Mouse (Mus musculus): ENCODE data around the gene Tmtc1. TPM values are rescaled to one million over a fixed set of nuclear protein-coding genes. Genes with fewer than 3 reads are reported as not detected.

Tmtc1 gene
- polyA plus RNA-seq, 1 experiment from 2014 or later: 0.98 TPM

DNA sequence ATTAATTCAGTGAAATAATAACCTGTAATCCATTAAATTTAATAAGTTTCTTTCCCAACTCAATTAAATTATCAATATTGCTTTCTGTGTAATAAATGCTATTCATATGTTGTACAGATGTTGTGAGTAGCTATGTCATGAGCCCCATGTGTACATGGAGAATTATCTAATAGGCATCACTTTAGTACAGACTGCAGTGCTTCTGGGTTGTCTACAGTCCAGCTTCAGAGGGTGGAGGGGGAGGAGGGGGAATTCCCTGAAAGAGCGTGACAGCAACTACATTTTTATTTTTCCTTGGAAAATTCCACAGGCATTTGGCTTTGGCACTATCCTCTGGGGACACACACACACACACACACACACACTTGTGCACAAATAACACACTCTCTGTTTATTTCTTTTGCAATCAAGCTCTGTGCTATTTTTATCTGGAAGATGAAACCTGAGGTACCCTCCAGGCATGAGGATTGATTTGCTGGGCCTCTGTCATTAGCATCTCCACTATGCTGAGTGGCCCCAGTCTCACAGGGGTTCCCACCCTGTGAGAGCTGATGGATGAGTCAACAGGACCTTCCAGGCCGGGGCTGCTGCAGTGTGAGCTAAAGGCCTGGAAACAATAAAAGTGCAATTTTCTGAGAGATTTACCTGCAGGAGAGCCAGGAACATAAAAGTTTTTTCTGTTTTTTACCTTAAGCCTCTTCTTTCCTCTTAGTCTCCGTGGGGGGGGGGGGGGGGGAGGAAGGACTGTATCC lies 23.2 kb upstream of the Tmtc1 start:
- DNase-seq (ENCODE audit: low spot score, missing footprints) (no peak), ATAC-seq (ENCODE audit: low FRiP score) (0 out of 2 replicates have a peak, but pooled peaks have one; percentile 38)
- no peak overlapping the region for H3K4me3 ChIP-seq (ENCODE audit: low read depth, low read length)
- H3K9ac ChIP-seq (ENCODE audit: low read length): no peak overlapping the region
- no peaks in the 10 kb centered on the region for H3K9me3 ChIP-seq (ENCODE audit: control insufficient read depth, low read length)
- H3K27ac ChIP-seq (ENCODE audit: low read depth, low read length): no peak overlapping the region
- WGBS: 44% methylated on average over 3 of the region's 3 CpGs
- H3K27me3 ChIP-seq (ENCODE audit: control insufficient read depth, insufficient read depth, low read length): no peaks in the 10 kb centered on the region
- no peak overlapping the region for H3K4me2 ChIP-seq
- H3K36me3 ChIP-seq (ENCODE audit: control insufficient read depth, insufficient read depth, low read length): no peaks in the 10 kb centered on the region
- H3K4me1 ChIP-seq (ENCODE audit: control insufficient read depth, insufficient read depth, low read length): no peaks in the 10 kb centered on the region

DNA sequence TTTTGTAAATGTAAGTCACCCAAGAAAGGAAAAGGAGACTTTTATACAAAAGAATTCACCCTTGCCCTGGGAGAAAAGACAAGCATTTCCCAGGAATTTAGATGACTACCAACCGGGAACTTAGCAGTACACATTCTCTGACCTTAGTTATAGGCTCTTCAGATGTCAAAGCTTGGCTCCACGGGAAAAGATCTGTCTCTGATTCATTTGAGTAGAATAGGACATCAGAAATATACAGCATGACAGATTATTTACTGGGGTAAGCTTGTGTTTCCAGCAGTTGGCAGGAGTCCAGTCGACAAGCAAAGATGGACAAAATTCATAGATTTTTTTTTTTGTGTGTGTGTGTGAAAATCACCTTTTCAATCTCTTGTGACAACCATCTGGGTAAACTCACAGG lies 15.4 kb upstream of the Tmtc1 start:
- Histone ChIP-seq H3K27me3 (ENCODE audit: control insufficient read depth, insufficient read depth, low read length) (no peaks in the 10 kb centered on the region), H3K4me3 (ENCODE audit: low read depth, low read length) (no peak overlapping the region), H3K4me1 (ENCODE audit: control insufficient read depth, insufficient read depth, low read length) (no peaks in the 10 kb centered on the region), H3K9me3 (ENCODE audit: control insufficient read depth, low read length) (peaks cover 6% of the 10 kb centered on the region; the same call in 1 of the 2 replicates), H3K27ac (ENCODE audit: low read depth, low read length) (no peak overlapping the region), H3K9ac (ENCODE audit: low read length) (no peak overlapping the region), H3K4me2 (no peak overlapping the region), H3K36me3 (ENCODE audit: control insufficient read depth, insufficient read depth, low read length) (no peaks in the 10 kb centered on the region)
- ATAC-seq (ENCODE audit: low FRiP score): no peak
- WGBS: 76% methylated on average over 3 of the region's 3 CpGs
- no peak for DNase-seq (ENCODE audit: low spot score, missing footprints)

DNA sequence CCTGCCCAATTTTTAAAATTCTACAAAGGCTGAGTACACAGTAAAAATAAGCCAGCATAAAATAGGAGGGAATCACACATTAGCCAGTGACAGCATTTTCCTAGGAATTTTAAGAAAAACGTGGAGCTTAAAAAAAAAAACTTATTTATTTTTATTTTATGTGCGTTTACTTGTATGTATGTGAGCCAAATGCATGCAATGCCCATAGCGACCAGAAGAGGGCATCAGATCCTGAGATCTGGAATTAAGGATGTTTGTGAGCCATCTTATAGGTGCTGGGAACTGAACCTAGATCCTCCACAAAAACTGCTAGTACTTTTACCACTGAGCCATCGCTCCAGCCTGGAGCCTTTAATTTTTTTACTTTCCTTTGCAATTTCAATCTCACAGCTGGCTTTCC lies 11.3 kb upstream of the Tmtc1 start:
- DNase-seq (ENCODE audit: low spot score, missing footprints) (no peak), ATAC-seq (ENCODE audit: low FRiP score) (no peak)
- H3K4me3 ChIP-seq (ENCODE audit: low read depth, low read length): no peak overlapping the region
- no peaks in the 10 kb centered on the region for H3K27me3 ChIP-seq (ENCODE audit: control insufficient read depth, insufficient read depth, low read length)
- H3K4me2 ChIP-seq: no peak overlapping the region
- H3K27ac ChIP-seq (ENCODE audit: low read depth, low read length): no peak overlapping the region
- no peaks in the 10 kb centered on the region for H3K4me1 ChIP-seq (ENCODE audit: control insufficient read depth, insufficient read depth, low read length)
- no peak overlapping the region for H3K9ac ChIP-seq (ENCODE audit: low read length)
- H3K36me3 ChIP-seq (ENCODE audit: control insufficient read depth, insufficient read depth, low read length): no peaks in the 10 kb centered on the region
- peaks cover 6% of the 10 kb centered on the region; the same call in 1 of the 2 replicates for H3K9me3 ChIP-seq (ENCODE audit: control insufficient read depth, low read length)
- WGBS: 70% methylated on average over 4 of the region's 4 CpGs

DNA sequence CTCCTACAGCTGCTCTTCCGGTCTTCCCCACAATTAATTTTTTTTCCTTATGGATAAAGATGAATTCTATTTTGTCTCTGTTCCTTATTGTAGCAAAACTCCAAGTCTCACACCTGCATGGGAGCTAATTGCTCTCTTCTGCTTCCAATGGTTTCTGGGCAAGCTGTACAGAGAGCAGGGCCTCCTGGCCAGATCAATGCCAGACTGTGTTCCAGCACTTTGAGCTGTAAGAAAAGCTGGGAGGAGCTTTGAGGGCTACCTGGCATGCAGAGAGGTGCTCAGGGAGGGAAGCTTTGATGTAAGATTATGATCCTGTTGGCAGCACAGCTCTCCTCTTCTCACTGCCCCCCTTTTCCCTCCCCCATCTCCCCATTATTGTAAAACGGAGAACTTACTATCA lies 10.6 kb upstream of the Tmtc1 start:
- no peaks in the 10 kb centered on the region for H3K36me3 ChIP-seq (ENCODE audit: control insufficient read depth, insufficient read depth, low read length)
- H3K27ac ChIP-seq (ENCODE audit: low read depth, low read length): no peak overlapping the region
- H3K4me1 ChIP-seq (ENCODE audit: control insufficient read depth, insufficient read depth, low read length): no peaks in the 10 kb centered on the region
- ATAC-seq (ENCODE audit: low FRiP score) (no peak), DNase-seq (ENCODE audit: low spot score, missing footprints) (no peak)
- WGBS: 73% methylated on average over 2 of the region's 2 CpGs
- H3K27me3 ChIP-seq (ENCODE audit: control insufficient read depth, insufficient read depth, low read length): no peaks in the 10 kb centered on the region
- no peak overlapping the region for H3K4me3 ChIP-seq (ENCODE audit: low read depth, low read length)
- H3K9me3 ChIP-seq (ENCODE audit: control insufficient read depth, low read length): peaks cover 6% of the 10 kb centered on the region; the same call in 1 of the 2 replicates
- no peak overlapping the region for H3K9ac ChIP-seq (ENCODE audit: low read length)
- H3K4me2 ChIP-seq: no peak overlapping the region

DNA sequence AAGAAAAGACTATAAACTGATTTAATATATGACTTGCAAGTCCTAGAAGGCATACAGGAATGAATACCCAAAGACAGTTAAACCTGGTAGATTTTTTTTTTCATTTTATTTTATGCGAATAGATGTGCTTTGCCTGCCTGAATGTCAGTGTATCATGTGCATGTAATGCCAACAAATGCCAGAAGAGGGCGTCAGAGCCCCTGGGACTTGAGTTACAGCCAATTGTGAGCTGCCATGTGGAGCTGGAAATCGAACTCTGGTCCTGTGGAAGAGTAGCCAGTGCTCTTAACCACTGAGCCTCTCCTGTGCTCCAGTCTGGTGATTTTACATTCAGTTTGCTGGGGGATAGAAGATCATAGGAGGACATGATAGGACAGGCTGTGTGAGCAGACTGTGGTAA lies 4.0 kb upstream of the Tmtc1 start:
- no peak overlapping the region for H3K4me3 ChIP-seq (ENCODE audit: low read depth, low read length)
- H3K36me3 ChIP-seq (ENCODE audit: control insufficient read depth, insufficient read depth, low read length): no peaks in the 10 kb centered on the region
- H3K27ac ChIP-seq (ENCODE audit: low read depth, low read length): no peak overlapping the region
- WGBS: 70% methylated on average over 3 of the region's 3 CpGs
- H3K9ac ChIP-seq (ENCODE audit: low read length): no peak overlapping the region
- ATAC-seq (ENCODE audit: low FRiP score) (no peak), DNase-seq (ENCODE audit: low spot score, missing footprints) (no peak)
- no peaks in the 10 kb centered on the region; the same call in 1 of the 2 replicates for H3K9me3 ChIP-seq (ENCODE audit: control insufficient read depth, low read length)
- no peak overlapping the region for H3K4me2 ChIP-seq
- H3K4me1 ChIP-seq (ENCODE audit: control insufficient read depth, insufficient read depth, low read length): peaks cover 6% of the 10 kb centered on the region
- peaks cover 20% of the 10 kb centered on the region for H3K27me3 ChIP-seq (ENCODE audit: control insufficient read depth, insufficient read depth, low read length)

DNA sequence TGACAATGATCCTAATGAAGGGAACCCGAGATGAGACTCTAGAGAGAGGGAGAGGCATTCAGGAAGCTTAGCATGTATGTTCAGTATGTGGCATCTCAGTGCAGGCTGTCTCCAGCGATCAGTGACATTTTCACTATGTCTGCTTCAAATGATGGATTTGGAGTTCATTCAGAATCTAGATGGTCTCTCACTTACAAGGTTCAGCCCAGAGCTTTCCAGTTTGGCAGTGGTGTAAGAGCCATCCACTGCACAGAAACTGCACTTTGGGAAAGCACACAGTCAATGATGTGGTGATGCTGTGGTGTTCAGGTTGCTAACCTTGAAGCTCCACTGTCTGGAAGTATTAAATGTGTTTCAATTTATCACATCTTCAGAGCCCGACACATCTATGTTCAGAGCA lies 1.9 kb upstream of the Tmtc1 start:
- no peak overlapping the region for H3K9ac ChIP-seq (ENCODE audit: low read length)
- peaks cover 32% of the 10 kb centered on the region for H3K27me3 ChIP-seq (ENCODE audit: control insufficient read depth, insufficient read depth, low read length)
- WGBS: 67% methylated on average over 3 of the region's 3 CpGs
- H3K36me3 ChIP-seq (ENCODE audit: control insufficient read depth, insufficient read depth, low read length): no peaks in the 10 kb centered on the region
- H3K27ac ChIP-seq (ENCODE audit: low read depth, low read length): no peak overlapping the region
- ATAC-seq (ENCODE audit: low FRiP score) (no peak), DNase-seq (ENCODE audit: low spot score, missing footprints) (peak; percentile 84)
- H3K4me3 ChIP-seq (ENCODE audit: low read depth, low read length): no peak overlapping the region
- H3K9me3 ChIP-seq (ENCODE audit: control insufficient read depth, low read length): no peaks in the 10 kb centered on the region; the same call in 1 of the 2 replicates
- H3K4me1 ChIP-seq (ENCODE audit: control insufficient read depth, insufficient read depth, low read length): peaks cover 12% of the 10 kb centered on the region
- no peak overlapping the region for H3K4me2 ChIP-seq

DNA sequence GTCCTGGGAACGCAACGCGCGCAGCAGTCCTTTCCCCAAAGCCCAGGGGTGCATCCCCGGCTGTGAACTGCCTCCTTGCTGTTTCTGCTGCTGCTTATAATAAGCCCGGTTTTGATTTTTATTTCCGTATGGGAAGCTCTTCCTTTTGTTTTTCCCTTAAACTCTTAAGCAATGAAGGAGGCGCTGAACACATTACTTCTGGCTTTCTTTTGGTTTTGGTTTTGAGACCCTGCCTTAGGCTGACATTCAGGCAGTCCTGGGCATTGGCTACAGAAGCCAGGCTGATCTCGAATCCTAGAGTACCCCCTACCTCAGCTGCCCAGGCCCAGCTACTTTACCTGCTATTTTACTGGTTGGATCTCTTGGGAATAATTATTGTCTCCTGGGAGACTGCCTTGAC lies 607 bp upstream of the Tmtc1 start:
- Histone ChIP-seq H3K4me3 (ENCODE audit: low read depth, low read length) (peak overlapping the region; percentile 50), H3K4me2 (peak overlapping the region; percentile 84), H3K36me3 (ENCODE audit: control insufficient read depth, insufficient read depth, low read length) (no peaks in the 10 kb centered on the region), H3K9me3 (ENCODE audit: control insufficient read depth, low read length) (no peaks in the 10 kb centered on the region; the same call in 1 of the 2 replicates), H3K27me3 (ENCODE audit: control insufficient read depth, insufficient read depth, low read length) (peaks cover 32% of the 10 kb centered on the region), H3K27ac (ENCODE audit: low read depth, low read length) (no peak overlapping the region), H3K4me1 (ENCODE audit: control insufficient read depth, insufficient read depth, low read length) (peaks cover 12% of the 10 kb centered on the region), H3K9ac (ENCODE audit: low read length) (peak overlapping the region; percentile 60)
- DNase-seq (ENCODE audit: low spot score, missing footprints) (no peak), ATAC-seq (ENCODE audit: low FRiP score) (no peak)
- 3% methylated on average over 9 of the region's 9 CpGs for WGBS

DNA sequence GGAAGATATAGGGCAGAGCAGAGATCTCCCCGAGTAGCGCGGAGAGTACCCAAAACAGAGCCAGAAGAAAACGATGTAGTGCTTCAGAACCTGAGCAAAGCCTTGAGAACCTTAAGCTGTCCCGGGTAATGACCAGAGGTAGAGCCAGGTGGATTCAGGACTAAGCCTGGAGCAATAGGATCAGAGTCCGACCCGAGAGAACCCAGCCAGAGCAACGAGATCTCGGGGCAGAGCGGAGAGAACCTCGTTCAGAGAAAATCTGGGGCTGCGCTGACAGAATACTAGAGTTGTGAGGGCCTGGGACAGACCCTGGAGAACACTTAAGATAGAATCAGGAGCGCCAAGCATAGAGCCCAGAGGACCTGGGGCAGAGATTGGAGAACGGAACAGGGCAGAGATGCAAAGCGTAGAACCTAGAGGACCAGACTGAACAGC lies 881 bp downstream of the Tmtc1 start:
- H3K4me3 ChIP-seq (ENCODE audit: low read depth, low read length): peak overlapping the region; percentile 50
- H3K9ac ChIP-seq (ENCODE audit: low read length): peak overlapping the region; percentile 60
- no peak for ATAC-seq (ENCODE audit: low FRiP score)
- no peaks in the 10 kb centered on the region for H3K36me3 ChIP-seq (ENCODE audit: control insufficient read depth, insufficient read depth, low read length)
- no peak overlapping the region for H3K27ac ChIP-seq (ENCODE audit: low read depth, low read length)
- WGBS: 2% methylated on average over 15 of the region's 15 CpGs
- peaks cover 12% of the 10 kb centered on the region for H3K4me1 ChIP-seq (ENCODE audit: control insufficient read depth, insufficient read depth, low read length)
- no peaks in the 10 kb centered on the region; the same call in 1 of the 2 replicates for H3K9me3 ChIP-seq (ENCODE audit: control insufficient read depth, low read length)
- peak; percentile 92 for DNase-seq (ENCODE audit: low spot score, missing footprints)
- peaks cover 32% of the 10 kb centered on the region for H3K27me3 ChIP-seq (ENCODE audit: control insufficient read depth, insufficient read depth, low read length)
- H3K4me2 ChIP-seq: peak overlapping the region; percentile 84

DNA sequence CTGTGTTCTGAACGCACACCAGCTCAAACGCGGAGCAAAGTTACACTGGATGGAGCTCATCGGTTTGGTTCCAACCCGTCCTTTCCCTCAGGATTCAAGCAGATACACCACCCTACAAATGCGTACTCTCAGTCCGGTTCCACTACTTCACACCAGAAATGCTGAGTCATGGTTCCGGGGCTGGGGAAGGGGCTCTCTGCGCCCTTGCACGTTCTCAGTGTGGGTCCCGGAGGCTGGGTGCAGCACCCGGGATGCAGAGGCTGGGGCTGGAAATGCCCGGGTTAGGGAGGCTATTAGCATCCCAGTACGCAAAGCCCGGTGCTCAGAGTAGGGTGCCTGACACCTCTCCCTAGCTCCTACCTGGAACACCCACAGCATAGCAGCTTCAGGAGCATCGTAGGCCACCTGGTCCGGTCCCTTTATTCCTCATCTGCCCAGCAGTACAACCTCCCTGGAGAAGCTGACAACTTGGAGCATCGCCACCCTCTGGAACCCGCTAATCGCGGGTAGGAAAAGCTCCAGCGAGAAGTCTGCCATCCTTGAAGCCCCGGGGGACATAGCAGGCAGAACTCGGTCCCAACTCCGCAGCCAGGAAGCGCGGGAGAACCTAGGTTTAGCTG lies 1.4 kb downstream of the Tmtc1 start:
- H3K9me3 ChIP-seq (ENCODE audit: control insufficient read depth, low read length): no peaks in the 10 kb centered on the region
- no peak for ATAC-seq (ENCODE audit: low FRiP score)
- no peaks in the 10 kb centered on the region for H3K36me3 ChIP-seq (ENCODE audit: control insufficient read depth, insufficient read depth, low read length)
- H3K4me2 ChIP-seq: peak overlapping the region; percentile 84
- H3K9ac ChIP-seq (ENCODE audit: low read length): peak overlapping the region; percentile 20; the same call in 1 of the 2 replicates
- peak; percentile 96 for DNase-seq (ENCODE audit: low spot score, missing footprints)
- under 1% methylated on average over 27 of the region's 27 CpGs for WGBS
- H3K4me3 ChIP-seq (ENCODE audit: low read depth, low read length): peak overlapping the region; percentile 50
- H3K27me3 ChIP-seq (ENCODE audit: control insufficient read depth, insufficient read depth, low read length): peaks cover 32% of the 10 kb centered on the region
- H3K4me1 ChIP-seq (ENCODE audit: control insufficient read depth, insufficient read depth, low read length): peaks cover 12% of the 10 kb centered on the region
- H3K27ac ChIP-seq (ENCODE audit: low read depth, low read length): no peak overlapping the region

Measured in midbrain, embryonic 11.5 days (tissue).